Mouse (Mus musculus) olfactory bulb, adult 2 months (tissue): Measurements from ENCODE around the gene Psmb9.

Experiments
- CTCF ChIP-seq: fragments of 200-500 bp; IDR thresholded peaks from 2 replicates; pipeline ENCODE4 v1.5.1; 2012; ENCODE audit warnings: low read depth, mild to moderate bottlenecking, low read length, moderate library complexity; ENCODE audit not compliant: insufficient read depth
- POLR2A ChIP-seq: fragments of 200-500 bp; IDR thresholded peaks from 2 replicates; pipeline ENCODE4 v1.6.1; 2012; ENCODE audit warnings: mild to moderate bottlenecking, low read depth, low read length, moderate library complexity; ENCODE audit not compliant: insufficient read depth

DNA sequence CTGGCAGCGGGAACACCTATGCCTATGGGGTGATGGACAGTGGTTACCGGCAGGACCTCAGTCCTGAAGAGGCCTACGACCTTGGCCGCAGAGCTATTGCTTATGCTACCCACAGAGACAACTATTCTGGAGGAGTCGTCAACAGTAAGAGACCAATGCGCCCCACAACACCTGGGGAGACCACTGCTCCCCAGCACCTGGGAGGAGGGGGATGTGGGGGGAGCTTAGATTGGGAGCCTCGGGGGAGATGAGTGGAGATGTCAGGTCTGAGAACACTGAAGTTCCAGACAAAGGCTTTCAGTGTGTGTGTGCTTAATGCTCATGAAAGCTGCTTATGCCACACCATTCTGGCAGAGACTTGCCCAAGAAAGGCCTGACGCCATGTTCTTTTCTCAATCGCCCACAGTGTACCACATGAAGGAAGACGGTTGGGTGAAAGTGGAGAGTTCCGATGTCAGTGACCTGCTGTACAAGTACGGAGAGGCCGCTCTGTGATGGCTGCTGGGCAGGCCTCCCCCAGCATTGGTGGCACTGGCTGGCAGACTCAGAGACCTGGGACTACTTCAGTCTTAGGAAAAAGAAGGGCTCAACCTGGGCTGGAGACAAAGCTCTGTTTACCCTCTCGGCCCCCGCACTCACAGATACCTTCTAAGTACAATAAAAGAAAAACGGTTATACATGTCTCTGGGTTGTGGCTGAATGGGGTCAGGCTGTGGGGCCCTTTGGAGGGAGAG is 13.4 kb upstream of the Psmb9 start:
- TF ChIP-seq POLR2A, result no peak
- TF ChIP-seq CTCF, result no peak
